Mouse (Mus musculus): ENCODE results near the gene Il2rg.

GRCm38 (mm10) chrX:101268755-101269124 lies 685 bp upstream of the Il2rg start, which contains the start of gene Gm20489:
- TF ChIP-seq CTCF (IDR thresholded peaks at IDR 0.05; ENCODE audit: low read depth), result no peak
- no peak for TF ChIP-seq EP300 (optimal IDR thresholded peaks at IDR 0.05)

Measured in stomach, postnatal 0 days (tissue).